Mouse (Mus musculus): ENCODE results near the gene Rcl1. TPM values are rescaled to one million over a fixed set of nuclear protein-coding genes. Genes with fewer than 3 reads are reported as not detected.

Rcl1 gene
- polyA plus RNA-seq, 1 experiment from 2014 or later = 44.8 TPM

GRCm38 (mm10) chr19:29131171-29131570 lies 30.0 kb downstream of the Rcl1 start:
- no peaks in the 10 kb centered on the region for H3K4me1 ChIP-seq (ENCODE audit: control insufficient read depth, insufficient read depth, low read length)

GRCm38 (mm10) chr19:29134293-29134692 lies 33.1 kb downstream of the Rcl1 start:
- DNase-seq (ENCODE audit: low spot score) (no peak), ATAC-seq (ENCODE audit: low read depth) (no peak)
- Histone ChIP-seq H3K9me3 (ENCODE audit: control insufficient read depth, low read length) (no peaks in the 10 kb centered on the region), H3K4me1 (ENCODE audit: control insufficient read depth, insufficient read depth, low read length) (no peaks in the 10 kb centered on the region), H3K4me3 (ENCODE audit: low read depth, low read length) (no peak overlapping the region), H3K36me3 (ENCODE audit: control insufficient read depth, insufficient read depth, low read length) (peaks cover 29% of the 10 kb centered on the region), H3K27me3 (replicated peaks; ENCODE audit: control insufficient read depth, insufficient read depth, low read length) (no peaks in the 10 kb centered on the region), H3K4me2 (ENCODE audit: low read depth, low read length) (no peak overlapping the region), H3K27ac (replicated peaks; ENCODE audit: low read depth, low read length) (no peak overlapping the region), H3K9ac (ENCODE audit: low read depth, low read length) (no peak overlapping the region)
- 89% methylated on average over 11 of the region's 11 CpGs for WGBS

More at GRCm38 (mm10) chr19:29131171-29131570, 30.0 kb downstream of the Rcl1 start:
- ATAC-seq (ENCODE audit: low read depth) (no peak), DNase-seq (ENCODE audit: low spot score) (no peak)
- H3K9me3 ChIP-seq (ENCODE audit: control insufficient read depth, low read length) = no peaks in the 10 kb centered on the region
- H3K4me3 ChIP-seq (ENCODE audit: low read depth, low read length) = no peak overlapping the region
- H3K9ac ChIP-seq (ENCODE audit: low read depth, low read length) = no peak overlapping the region
- WGBS = 68% methylated on average over 4 of the region's 4 CpGs
- H3K36me3 ChIP-seq (ENCODE audit: control insufficient read depth, insufficient read depth, low read length) = peaks cover 28% of the 10 kb centered on the region; the same call in 1 of the 2 replicates
- H3K27ac ChIP-seq (replicated peaks; ENCODE audit: low read depth, low read length) = no peak overlapping the region
- H3K4me2 ChIP-seq (ENCODE audit: low read depth, low read length) = no peak overlapping the region
- no peaks in the 10 kb centered on the region for H3K27me3 ChIP-seq (replicated peaks; ENCODE audit: control insufficient read depth, insufficient read depth, low read length)

- H3K9ac ChIP-seq (ENCODE audit: low read depth, low read length) = no peak overlapping the region
- no peak overlapping the region for H3K4me2 ChIP-seq (ENCODE audit: low read depth, low read length)
- no peak overlapping the region for H3K27ac ChIP-seq (replicated peaks; ENCODE audit: low read depth, low read length)
- peaks cover 29% of the 10 kb centered on the region for H3K36me3 ChIP-seq (ENCODE audit: control insufficient read depth, insufficient read depth, low read length)
- H3K27me3 ChIP-seq (replicated peaks; ENCODE audit: control insufficient read depth, insufficient read depth, low read length) = no peaks in the 10 kb centered on the region
- WGBS = 88% methylated on average over 11 of the region's 11 CpGs
- ATAC-seq (ENCODE audit: low read depth) (no peak), DNase-seq (ENCODE audit: low spot score) (no peak)
- H3K4me3 ChIP-seq (ENCODE audit: low read depth, low read length) = no peak overlapping the region
- H3K4me1 ChIP-seq (ENCODE audit: control insufficient read depth, insufficient read depth, low read length) = no peaks in the 10 kb centered on the region
- no peaks in the 10 kb centered on the region for H3K9me3 ChIP-seq (ENCODE audit: control insufficient read depth, low read length)
Observed at GRCm38 (mm10) chr19:29135172-29135736, 34.1 kb downstream of the Rcl1 start.

- WGBS = 87% methylated on average over 10 of the region's 10 CpGs
- ATAC-seq (ENCODE audit: low read depth) = no peak
Observed at GRCm38 (mm10) chr19:29138546-29139270, 37.5 kb downstream of the Rcl1 start.

GRCm38 (mm10) chr19:29139699-29140456 lies 38.7 kb downstream of the Rcl1 start:
- peak; percentile 35 for DNase-seq (ENCODE audit: low spot score)
- no peak overlapping the region for H3K9ac ChIP-seq (ENCODE audit: low read depth, low read length)
- no peak overlapping the region for H3K27ac ChIP-seq (replicated peaks; ENCODE audit: low read depth, low read length)
- H3K4me2 ChIP-seq (ENCODE audit: low read depth, low read length) = no peak overlapping the region
- no peak for ATAC-seq (ENCODE audit: low read depth)
- no peaks in the 10 kb centered on the region for H3K27me3 ChIP-seq (replicated peaks; ENCODE audit: control insufficient read depth, insufficient read depth, low read length)
- 74% methylated on average over 10 of the region's 10 CpGs for WGBS
- H3K36me3 ChIP-seq (ENCODE audit: control insufficient read depth, insufficient read depth, low read length) = peaks cover 32% of the 10 kb centered on the region
- H3K4me1 ChIP-seq (ENCODE audit: control insufficient read depth, insufficient read depth, low read length) = no peaks in the 10 kb centered on the region
- no peak overlapping the region for H3K4me3 ChIP-seq (ENCODE audit: low read depth, low read length)
- H3K9me3 ChIP-seq (ENCODE audit: control insufficient read depth, low read length) = no peaks in the 10 kb centered on the region

More at GRCm38 (mm10) chr19:29138546-29139270, 37.5 kb downstream of the Rcl1 start:
- DNase-seq (ENCODE audit: low spot score) = no peak
- H3K4me3 ChIP-seq (ENCODE audit: low read depth, low read length) = no peak overlapping the region
- no peaks in the 10 kb centered on the region for H3K4me1 ChIP-seq (ENCODE audit: control insufficient read depth, insufficient read depth, low read length)
- H3K9ac ChIP-seq (ENCODE audit: low read depth, low read length) = no peak overlapping the region
- H3K27me3 ChIP-seq (replicated peaks; ENCODE audit: control insufficient read depth, insufficient read depth, low read length) = no peaks in the 10 kb centered on the region
- no peak overlapping the region for H3K27ac ChIP-seq (replicated peaks; ENCODE audit: low read depth, low read length)
- H3K36me3 ChIP-seq (ENCODE audit: control insufficient read depth, insufficient read depth, low read length) = peaks cover 31% of the 10 kb centered on the region
- H3K4me2 ChIP-seq (ENCODE audit: low read depth, low read length) = no peak overlapping the region
- no peaks in the 10 kb centered on the region for H3K9me3 ChIP-seq (ENCODE audit: control insufficient read depth, low read length)

GRCm38 (mm10) chr19:29140933-29141332 lies 39.8 kb downstream of the Rcl1 start:
- Histone ChIP-seq H3K9ac (ENCODE audit: low read depth, low read length) (no peak overlapping the region), H3K4me1 (ENCODE audit: control insufficient read depth, insufficient read depth, low read length) (no peaks in the 10 kb centered on the region), H3K36me3 (ENCODE audit: control insufficient read depth, insufficient read depth, low read length) (peaks cover 35% of the 10 kb centered on the region), H3K27me3 (replicated peaks; ENCODE audit: control insufficient read depth, insufficient read depth, low read length) (no peaks in the 10 kb centered on the region), H3K4me3 (ENCODE audit: low read depth, low read length) (no peak overlapping the region), H3K9me3 (ENCODE audit: control insufficient read depth, low read length) (no peaks in the 10 kb centered on the region), H3K27ac (replicated peaks; ENCODE audit: low read depth, low read length) (no peak overlapping the region), H3K4me2 (ENCODE audit: low read depth, low read length) (no peak overlapping the region)
- no peak for ATAC-seq (ENCODE audit: low read depth)
- DNase-seq (ENCODE audit: low spot score) = no peak
- 92% methylated on average over 16 of the region's 16 CpGs for WGBS

- WGBS = 76% methylated on average over 6 of the region's 6 CpGs
- Histone ChIP-seq H3K27me3 (replicated peaks; ENCODE audit: control insufficient read depth, insufficient read depth, low read length) (no peaks in the 10 kb centered on the region), H3K36me3 (ENCODE audit: control insufficient read depth, insufficient read depth, low read length) (peaks cover 37% of the 10 kb centered on the region), H3K27ac (replicated peaks; ENCODE audit: low read depth, low read length) (no peak overlapping the region), H3K4me1 (ENCODE audit: control insufficient read depth, insufficient read depth, low read length) (no peaks in the 10 kb centered on the region), H3K9ac (ENCODE audit: low read depth, low read length) (no peak overlapping the region), H3K4me3 (ENCODE audit: low read depth, low read length) (no peak overlapping the region), H3K9me3 (ENCODE audit: control insufficient read depth, low read length) (no peaks in the 10 kb centered on the region), H3K4me2 (ENCODE audit: low read depth, low read length) (no peak overlapping the region)
- DNase-seq (ENCODE audit: low spot score) (no peak), ATAC-seq (ENCODE audit: low read depth) (no peak)
Observed at GRCm38 (mm10) chr19:29142307-29142706, 41.1 kb downstream of the Rcl1 start.

GRCm38 (mm10) chr19:29145421-29145820 lies 44.2 kb downstream of the Rcl1 start:
- no peaks in the 10 kb centered on the region for H3K27me3 ChIP-seq (replicated peaks; ENCODE audit: control insufficient read depth, insufficient read depth, low read length)
- H3K4me3 ChIP-seq (ENCODE audit: low read depth, low read length) = no peak overlapping the region
- WGBS = 61% methylated on average over 6 of the region's 6 CpGs
- H3K4me1 ChIP-seq (ENCODE audit: control insufficient read depth, insufficient read depth, low read length) = no peaks in the 10 kb centered on the region
- ATAC-seq (ENCODE audit: low read depth) (peak; percentile 30; the same call in 1 of the 2 replicates), DNase-seq (ENCODE audit: low spot score) (peak; percentile 77)
- H3K36me3 ChIP-seq (ENCODE audit: control insufficient read depth, insufficient read depth, low read length) = peaks cover 27% of the 10 kb centered on the region
- no peak overlapping the region for H3K9ac ChIP-seq (ENCODE audit: low read depth, low read length)
- no peaks in the 10 kb centered on the region for H3K9me3 ChIP-seq (ENCODE audit: control insufficient read depth, low read length)
- no peak overlapping the region for H3K27ac ChIP-seq (replicated peaks; ENCODE audit: low read depth, low read length)
- H3K4me2 ChIP-seq (ENCODE audit: low read depth, low read length) = no peak overlapping the region

Measured in embryonic facial prominence, embryonic 14.5 days (tissue).